Mouse (Mus musculus) gastrocnemius, postnatal 25 days (tissue): ENCODE measurements around the gene Naa80. TPM values are rescaled to one million over a fixed set of nuclear protein-coding genes. Genes with fewer than 3 reads are reported as not detected.

Experiments used
- DNase-seq: peaks from one replicate; pipeline ENCODE4 v3.0.0; 2022
- long read RNA-seq, 2 experiments: library from polyadenylated mRNA; stranded (forward); transcript quantifications; one replicate each; pipeline ENCODE4 v2.0.0; 2021
- total RNA-seq, 2 experiments: library from RNA; stranded (reverse); gene quantifications; 1 replicate in 1 of 2; 2 replicates in 1 of 2; pipeline ENCODE4 v1.2.3; 2021

The Naa80 gene
- 10 to 100 TPM; 10.4 to 13.4 TPM for total RNA-seq
- long read RNA-seq, experiment 1, partial matches to known transcripts = 0 of 4 reads
- long read RNA-seq, experiment 1, other reads (novel, unspliced or antisense) = 0 of 4 reads
- long read RNA-seq, experiment 2, transcript Naa80-201 (2 exons, 2,053 nt) = major isoform, 11 of 15 reads
- long read RNA-seq, experiment 2, partial matches to known transcripts = 1 of 15 reads
- long read RNA-seq, experiment 2, other reads (novel, unspliced or antisense) = 3 of 15 reads

DNA sequence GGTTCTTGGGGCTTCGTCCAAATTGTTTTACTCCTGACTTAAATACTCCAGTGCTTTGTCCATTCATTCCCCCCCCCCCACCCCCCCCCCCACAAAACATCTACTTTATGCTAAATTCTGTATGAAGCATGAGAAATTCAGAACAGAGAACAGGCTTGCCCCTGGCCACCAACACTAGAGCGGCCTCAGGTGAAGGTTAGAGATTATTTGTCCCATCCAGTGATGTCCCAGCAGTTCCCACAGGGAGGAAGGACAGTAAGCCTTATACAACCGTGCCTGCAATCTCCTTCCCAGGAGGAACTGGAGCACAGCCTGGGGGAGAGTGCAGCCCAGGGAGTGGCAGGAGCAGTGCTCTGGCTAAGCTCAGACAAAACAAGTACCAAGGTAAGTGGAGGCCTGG, at the start of gene Naa80:
Gene Naa80 (plus strand): TSS at position 301 of the 400 bp plus-strand sequence.
- no peak for DNase-seq

DNA sequence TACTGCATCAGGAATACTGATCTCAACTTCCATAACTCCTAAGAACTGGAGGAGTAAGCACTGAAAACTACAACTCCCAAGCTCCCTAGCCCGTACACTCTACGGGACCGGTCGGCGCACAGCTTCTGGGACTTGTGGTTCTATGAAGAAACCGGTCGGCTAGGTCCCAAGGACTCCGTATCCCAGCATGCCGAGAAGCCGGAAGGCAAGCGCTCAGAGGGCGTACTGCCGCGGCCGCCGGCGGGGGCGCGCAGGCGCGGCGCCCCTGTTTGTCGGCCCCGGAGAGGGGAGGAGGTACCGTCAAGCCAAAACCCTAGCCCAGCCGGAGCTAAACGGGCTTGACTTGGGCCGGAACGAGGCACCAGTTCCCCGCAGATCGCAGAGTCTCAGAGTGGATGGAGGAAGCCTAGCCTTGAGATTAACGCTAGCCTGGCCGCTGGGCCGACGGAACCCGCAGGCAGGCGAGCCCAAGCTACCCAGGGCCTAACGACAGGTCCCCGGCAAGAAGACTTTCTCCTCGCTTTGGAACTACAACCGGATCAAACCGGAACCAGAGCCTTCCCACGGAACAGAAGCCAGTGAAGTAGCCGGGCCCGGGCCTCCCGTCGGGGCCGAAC, 44.8 kb upstream of the Naa80 start, which contains the start of gene Tmem115:
Gene Tmem115 (plus strand): TSS at position 155 of the 617 bp plus-strand sequence.
- DNase-seq = peak; percentile 95

DNA sequence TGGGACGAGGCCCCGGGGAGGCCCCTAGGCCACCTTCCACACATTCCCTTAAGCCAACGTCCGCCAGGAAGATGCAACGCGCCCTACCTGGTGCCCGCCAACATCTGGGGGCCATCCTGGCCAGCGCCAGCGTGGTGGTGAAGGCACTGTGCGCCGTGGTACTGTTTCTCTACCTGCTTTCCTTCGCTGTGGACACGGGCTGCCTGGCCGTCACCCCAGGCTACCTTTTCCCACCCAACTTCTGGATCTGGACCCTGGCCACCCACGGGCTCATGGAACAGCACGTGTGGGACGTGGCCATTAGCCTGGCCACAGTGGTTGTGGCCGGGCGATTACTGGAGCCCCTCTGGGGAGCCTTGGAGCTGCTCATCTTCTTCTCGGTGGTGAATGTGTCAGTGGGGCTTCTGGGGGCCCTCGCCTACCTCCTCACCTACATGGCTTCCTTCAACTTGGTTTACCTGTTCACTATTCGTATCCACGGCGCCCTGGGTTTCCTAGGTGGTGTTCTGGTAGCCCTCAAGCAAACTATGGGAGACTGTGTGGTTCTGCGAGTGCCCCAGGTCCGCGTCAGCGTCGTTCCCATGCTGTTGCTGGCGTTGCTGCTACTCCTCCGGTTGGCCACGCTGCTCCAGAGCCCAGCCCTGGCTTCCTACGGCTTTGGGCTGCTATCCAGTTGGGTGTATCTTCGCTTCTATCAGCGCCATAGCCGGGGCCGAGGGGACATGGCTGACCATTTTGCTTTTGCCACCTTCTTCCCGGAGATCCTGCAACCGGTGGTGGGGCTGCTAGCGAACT, 44.1 kb upstream of the Naa80 start:
- no peak for DNase-seq

DNA sequence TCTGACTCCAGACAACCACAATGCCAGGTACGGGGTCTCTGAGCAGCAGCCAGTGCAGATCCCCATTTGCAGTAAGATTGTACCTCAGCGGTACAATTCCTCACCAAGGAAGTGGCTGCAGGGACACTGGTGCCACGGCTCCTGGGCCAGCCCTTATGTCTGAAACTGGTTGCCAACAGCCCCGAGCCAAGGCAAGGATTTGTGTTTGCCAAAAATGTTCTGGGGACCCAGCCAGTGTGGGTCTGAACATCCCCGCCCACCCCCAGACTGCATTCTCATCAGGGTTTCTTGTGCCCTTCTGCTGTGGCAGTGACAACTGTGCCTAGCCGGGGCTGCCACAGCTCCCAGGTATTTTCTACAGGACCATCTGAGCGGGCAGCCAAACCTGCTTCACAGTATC, 40.5 kb upstream of the Naa80 start:
- DNase-seq = no peak

DNA sequence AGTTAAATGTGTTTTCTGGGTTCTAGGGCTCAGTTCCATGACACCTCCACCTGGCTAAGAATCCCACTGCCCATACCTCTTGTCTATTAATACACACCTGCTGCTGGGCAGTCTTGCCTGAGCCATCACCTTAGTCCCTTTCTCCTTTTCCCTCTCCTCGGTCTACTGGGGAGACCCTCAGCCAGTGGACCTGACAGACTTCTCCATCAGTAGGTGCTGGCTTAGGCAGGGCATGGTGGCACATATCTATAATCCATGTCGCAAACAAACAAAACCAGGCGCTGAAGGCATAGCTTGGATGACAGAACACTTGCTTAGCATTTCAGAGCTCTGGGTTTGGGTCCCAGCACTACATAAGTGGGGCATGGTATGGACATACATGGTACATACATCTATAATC, 40.0 kb upstream of the Naa80 start:
- no peak for DNase-seq

DNA sequence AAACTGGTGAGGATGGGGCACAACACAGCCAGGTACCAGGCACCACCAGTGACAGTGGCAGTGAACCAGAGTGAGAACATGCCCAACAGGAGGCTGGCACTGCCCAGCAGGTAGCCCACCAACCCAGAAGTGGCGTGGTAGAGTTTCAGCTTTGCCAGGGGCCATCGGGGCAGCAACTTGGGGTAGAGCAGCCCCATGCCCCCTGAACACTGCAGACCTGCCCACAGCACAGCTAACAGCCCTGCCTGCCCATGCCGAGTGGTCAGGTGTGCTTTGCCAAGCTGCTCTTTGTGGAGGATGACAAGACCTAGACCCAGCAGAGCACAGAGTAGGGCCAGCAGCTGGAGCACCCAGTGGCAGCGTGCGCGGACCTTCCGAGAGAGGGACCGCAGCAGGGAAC, 38.7 kb upstream of the Naa80 start:
- no peak for DNase-seq

DNA sequence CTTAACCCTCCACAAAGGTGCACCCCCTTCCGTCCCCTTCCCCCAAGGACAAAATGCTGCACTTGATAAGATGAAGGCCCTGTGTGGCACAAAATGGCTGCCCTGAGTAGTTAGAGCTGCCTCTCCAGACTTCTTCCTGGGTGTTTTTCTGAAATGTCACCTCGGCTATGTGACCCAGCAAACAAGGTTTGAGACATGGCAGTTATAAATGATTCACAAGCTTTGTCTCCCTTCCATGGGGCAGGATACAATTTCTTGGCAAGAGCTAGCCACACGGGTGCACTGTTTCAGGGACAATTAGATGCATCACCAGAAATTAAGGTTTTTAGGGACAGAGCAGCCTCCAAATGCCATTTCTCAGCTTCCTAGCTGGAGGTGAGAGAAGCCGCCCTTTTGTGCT, 38.3 kb upstream of the Naa80 start:
- DNase-seq = no peak

DNA sequence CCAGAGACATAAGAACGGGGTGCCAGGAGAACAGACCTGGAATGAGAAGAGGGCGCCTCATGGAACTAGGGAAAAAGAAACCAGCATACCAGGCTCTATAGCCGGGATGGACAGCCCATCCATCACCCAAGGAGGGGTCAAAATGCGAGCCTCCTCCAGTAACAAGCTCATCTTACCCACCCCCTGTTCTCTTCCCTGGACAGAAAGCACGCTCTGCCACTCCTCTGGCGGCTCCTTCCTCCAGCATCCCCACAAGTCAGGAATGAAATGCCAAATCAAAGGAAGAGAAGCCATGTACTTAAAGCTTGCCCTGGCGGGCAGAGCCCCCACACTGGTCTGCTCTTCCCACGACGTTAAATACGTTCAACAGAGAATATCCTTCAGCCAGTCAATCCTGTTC, 37.7 kb upstream of the Naa80 start:
- no peak for DNase-seq

DNA sequence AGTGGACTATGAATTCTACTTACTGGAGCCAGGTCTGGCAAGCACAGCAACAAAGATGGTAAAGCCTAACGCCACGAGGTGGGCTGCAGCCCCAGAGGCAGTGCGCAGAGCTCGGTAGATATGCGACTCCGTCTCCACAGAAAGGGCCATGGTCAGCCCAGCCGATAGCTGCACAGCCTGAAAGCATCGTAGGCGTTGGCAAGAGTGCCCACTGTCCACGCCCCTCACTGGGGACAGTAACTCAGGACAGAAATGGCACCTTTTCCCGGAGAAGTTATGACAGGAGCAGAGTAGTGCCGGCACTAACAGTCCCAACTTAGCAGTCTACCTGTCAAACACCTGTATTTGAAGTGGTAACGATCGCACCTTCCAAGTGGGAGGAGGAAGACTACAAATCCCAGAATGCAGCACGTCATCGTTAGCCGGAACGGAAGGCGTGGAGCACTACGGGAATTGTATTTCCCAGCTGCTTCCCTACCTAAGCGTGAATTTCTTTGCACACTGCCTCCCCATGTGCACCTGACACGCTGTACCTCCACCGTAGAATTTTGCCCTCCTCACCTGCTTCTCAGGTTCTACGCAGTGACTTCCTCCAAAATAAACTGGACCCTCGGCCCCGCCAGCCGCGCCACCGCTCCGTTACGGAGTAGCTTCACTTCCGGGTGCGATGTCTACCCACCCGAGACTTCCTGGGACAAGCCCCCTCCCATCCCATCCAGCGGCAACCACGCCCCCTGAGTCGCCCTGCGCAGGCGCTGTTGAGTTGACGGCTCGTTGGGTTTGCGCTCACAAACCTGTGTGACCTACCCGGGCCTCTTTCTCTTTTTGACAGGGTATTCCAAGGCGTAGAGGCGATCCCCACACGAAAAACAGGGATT, 37.0 kb upstream of the Naa80 start, which contains the start of the genes Cyb561d2 and Nprl2:
Gene Cyb561d2 (minus strand): TSS at position 720 of the 878 bp plus-strand sequence.
Gene Nprl2 (plus strand): TSS at position 753 of the 878 bp plus-strand sequence.
- peak; percentile 92 for DNase-seq

DNA sequence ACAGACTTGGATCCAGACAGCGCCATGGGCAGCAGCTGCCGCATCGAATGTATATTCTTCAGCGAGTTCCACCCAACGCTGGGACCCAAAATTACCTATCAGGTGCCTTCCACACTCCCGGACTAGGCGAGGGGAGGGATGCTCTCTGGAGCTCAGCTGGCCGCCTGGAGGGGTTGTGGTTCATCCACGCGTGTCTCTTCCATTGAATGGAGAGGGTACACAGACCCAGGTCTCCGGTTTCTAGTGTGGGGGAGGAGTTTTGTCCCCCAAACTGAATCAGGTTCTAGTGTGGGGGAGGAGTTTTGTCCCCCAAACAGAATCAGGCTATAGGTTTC, 36.4 kb upstream of the Naa80 start:
- DNase-seq = no peak

DNA sequence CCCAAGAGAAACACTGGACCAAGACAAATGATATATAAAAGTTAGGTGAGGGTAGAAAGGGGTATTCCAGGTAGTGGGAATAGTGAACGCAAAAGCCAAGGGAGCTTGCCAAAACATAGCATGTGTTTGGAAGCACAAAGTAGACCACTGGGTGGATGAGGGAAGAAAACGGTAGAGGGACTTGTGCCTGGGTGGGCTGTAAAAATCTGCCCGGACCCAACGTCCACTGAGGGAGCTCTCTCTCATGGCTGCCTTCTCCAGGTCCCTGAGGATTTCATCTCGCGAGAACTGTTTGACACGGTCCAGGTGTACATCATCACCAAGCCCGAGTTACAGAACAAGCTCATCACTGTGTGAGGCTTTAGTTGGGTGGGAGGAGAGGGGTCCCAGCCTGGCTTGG, 36.0 kb upstream of the Naa80 start:
- no peak for DNase-seq

DNA sequence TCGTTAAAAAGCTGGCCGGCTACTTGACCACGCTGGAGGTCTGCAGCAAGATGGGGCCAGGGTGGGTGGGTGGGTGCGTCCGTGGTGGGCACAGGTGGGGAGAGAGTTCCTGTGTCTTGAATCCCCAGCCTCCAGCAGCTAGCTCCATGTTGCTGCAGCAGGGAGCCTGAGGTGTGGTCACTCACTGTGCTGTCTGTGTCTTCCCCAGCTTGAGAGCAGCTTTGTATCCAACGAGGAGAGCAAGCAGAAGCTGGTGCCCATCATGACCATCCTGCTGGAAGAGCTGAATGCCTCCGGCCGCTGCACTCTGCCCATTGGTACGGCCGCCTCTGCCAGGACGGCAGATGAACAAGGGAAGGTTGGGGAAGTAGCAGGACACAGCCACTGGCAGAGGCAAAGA, 35.4 kb upstream of the Naa80 start:
- no peak for DNase-seq

DNA sequence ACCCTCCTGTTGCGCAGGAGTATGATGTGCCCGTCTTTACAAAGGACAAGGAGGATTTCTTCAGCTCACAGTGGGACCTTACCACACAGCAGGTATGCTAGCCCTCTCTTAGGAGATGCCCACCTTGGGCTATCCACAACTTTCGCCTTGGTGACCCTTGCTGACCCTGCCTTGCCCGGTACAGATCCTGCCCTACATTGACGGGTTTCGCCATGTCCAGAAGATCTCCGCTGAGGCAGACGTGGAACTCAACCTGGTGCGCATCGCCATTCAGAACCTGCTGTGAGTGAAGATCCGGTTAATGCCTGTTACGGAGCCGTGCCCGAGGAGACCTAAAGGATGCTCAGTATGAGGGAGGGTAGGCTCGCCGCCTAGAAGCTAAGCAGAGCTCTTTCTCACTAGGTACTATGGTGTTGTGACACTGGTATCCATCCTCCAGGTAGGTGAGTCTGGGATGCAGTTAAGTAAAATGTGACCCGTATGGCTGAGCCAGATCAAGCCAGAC, 34.4 kb upstream of the Naa80 start:
- DNase-seq = no peak

DNA sequence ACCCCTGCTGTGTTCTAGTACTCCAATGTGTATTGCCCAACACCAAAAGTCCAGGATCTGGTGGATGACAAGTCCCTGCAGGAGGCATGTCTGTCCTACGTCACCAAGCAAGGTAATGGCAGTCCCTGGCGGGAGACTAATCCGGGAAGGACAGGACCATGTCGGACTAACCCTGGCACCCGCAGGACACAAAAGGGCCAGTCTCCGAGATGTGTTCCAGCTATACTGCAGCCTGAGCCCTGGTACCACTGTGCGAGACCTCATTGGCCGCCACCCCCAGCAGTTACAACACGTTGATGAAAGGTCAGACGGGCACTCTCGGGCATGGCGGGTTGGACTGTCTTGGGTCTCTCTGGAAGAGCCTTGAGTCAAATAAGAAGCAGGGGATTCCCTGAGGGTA, 34.0 kb upstream of the Naa80 start:
- DNase-seq = no peak

DNA sequence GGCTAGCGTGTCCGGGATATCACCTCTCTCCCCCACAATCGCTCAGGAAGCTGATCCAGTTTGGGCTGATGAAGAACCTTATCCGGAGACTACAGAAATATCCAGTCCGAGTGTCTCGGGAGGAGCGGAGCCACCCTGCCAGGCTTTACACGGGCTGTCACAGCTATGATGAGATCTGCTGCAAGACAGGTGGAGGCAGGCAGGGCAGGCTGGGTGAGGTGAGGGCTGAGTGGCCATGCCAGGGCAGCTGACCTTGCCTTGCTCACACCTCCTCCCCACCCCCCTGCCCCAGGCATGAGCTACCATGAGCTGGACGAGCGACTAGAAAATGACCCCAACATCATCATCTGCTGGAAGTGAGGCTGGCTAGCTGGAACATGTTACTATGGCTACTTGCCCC, 33.5 kb upstream of the Naa80 start:
- DNase-seq = no peak

DNA sequence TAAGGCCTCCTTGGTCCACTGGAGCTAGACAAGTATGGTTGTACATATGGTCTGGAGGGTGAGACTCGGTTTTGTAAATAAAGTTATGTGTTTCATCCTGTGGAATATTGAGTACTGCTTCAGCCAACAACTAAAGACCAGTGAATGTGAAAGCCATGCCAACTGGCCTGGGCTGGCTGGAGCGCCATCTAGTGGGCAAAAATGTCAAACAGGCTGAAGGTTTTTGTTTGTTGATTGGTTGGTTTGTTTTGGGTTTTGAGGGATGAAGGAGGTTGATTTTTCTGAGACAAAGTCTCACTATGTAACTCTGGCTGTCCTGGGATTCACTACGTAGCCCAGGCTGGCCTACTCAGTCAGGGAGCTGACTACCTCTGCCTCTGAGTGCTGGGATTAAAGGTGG, 33.1 kb upstream of the Naa80 start:
- DNase-seq = peak; percentile 58

DNA sequence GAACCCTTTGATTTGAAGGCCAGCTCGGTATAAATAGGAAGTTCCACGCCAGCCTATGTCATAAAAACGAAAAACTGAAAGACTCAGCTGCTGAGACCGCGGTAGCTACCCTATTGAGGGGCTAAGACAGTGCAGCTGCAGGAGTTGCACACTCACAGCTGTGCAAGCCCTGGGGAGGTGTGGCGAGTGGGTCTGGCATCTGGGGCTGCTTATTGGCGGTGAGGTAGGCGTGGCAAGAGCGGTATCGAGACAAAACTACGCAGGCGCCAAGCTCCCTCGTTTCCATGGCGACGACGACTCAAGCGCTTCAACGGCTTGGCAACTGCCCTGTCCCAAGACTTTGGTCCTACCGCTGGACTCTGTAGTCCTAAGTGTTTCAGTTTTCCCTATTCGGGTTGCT, 31.7 kb upstream of the Naa80 start, which contains the start of gene Zmynd10:
Gene Zmynd10 (plus strand): TSS at position 273 of the 400 bp plus-strand sequence.
- DNase-seq = peak; percentile 84

DNA sequence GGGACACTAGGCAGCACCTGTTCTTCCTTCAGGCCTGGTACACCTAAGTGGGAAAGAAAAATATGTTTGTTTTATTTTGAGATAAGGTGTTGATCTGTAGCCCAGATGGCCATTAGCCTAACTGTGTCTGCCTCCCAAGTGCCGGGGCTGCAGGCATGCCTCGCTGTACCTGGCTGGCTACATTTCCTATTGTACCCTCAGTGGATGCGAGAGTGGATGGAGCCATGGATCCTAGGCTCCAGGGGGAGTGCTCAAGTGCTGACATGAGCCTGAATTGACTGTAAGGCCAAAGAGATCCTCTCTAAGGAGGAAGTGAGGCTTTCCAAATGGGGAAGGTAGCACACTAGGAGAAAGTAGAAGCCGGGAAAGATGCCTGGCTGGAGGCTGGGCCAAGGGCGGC, 30.7 kb upstream of the Naa80 start:
- DNase-seq = no peak

DNA sequence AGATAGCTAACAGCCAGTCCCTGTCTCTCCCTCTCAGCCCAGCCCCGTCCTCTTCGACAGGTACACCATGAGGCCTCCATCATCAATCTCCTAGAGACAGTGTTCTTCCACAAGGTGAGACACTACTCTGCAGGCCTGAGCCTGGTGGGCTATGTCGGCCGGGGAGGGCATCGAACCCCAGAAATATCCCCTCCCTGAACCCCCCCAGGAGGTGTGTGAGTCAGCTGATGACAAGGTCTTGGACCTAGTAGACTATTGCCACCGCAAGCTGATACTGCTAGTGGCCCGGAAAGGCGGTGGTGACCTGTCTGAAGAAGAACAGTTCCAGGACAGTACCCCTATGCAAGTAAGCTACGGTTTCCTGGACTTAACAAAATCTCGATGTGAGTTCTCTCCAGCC, 29.9 kb upstream of the Naa80 start:
- no peak for DNase-seq

DNA sequence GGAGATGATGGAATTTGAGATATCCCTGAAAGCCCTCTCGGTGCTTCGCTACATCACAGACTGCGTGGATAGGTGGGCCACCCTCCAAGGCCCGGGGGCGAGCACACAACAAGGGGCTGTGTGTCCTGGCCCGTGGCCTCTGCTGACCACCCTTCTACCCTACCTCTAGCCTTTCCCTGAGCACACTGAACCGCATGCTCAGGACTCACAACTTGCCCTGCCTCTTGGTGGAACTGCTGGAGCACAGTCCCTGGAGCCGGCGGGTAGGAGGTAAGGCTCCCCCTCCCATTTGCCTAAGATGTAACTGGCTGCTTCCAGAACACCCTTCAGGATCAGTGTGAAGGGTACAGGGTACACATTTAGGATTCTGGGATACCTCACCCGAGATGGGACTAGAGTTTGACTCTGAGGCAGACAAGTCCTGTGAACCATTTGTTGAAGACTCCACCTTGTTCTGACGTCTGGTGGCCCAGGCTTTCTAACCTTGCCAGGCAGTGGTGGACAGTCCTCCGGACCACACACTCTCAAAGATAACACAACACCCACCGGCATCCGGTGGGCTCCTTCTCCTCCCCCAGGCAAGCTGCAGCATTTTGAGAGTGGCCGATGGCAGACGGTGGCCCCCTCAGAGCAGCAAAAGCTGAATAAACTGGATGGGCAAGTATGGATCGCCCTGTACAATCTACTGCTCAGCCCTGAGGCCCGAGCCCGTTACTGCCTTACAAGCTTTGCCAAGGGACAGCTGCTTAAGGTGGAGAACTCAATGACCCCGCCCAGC, 29.2 kb upstream of the Naa80 start:
- no peak for DNase-seq

DNA sequence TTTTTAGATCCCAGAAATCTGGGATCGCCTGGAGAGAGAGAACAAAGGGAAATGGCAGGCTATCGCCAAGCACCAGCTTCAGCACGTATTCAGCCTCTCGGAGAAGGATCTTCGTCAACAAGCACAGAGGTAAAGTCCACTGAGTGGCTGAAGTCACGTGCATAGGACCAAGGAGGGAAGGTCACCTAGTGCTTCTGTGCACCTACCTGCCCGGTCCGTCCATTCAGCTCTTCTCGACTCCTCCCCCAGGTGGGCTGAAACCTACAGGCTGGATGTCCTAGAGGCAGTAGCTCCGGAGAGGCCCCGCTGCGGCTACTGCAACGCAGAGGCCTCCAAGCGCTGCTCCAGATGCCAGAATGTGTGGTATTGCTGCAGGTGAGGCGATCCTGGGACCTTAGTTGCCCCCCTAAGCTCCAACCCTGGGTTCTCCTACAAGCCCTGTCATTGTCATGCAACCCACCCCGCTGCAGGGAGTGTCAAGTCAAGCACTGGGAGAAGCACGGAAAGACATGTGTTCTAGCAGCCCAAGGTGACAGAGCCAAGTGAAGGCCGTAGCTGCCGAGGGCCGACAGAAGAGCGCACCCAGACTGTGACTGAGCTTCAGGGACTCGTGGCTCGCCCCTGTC, 28.1 kb upstream of the Naa80 start:
- no peak for DNase-seq
